Mouse (Mus musculus) bone marrow, adult 2 months (tissue): ENCODE data around the gene C1qtnf12.

Experiments
- CTCF ChIP-seq: fragments of 200-500 bp; IDR thresholded peaks from 2 replicates; pipeline ENCODE4 v1.5.1; 2011; ENCODE audit warnings: low read length, control low read depth; ENCODE audit not compliant: control insufficient read depth, insufficient read depth
- POLR2A ChIP-seq: fragments of 200-500 bp; IDR thresholded peaks from 2 replicates; pipeline ENCODE4 v1.6.1; 2011; ENCODE audit warnings: low read depth, mild to moderate bottlenecking, control low read depth, low read length, borderline replicate concordance; ENCODE audit not compliant: control insufficient read depth

GRCm38 (mm10) chr4:155947094-155947493 is 15.0 kb upstream of the C1qtnf12 start:
- TF ChIP-seq CTCF (no peak), POLR2A (no peak)
